Mouse (Mus musculus) monocyte, adult 59 days (primary cell): ENCODE results near the gene Ccl17. TPM values are rescaled to one million over a fixed set of nuclear protein-coding genes. Genes with fewer than 3 reads are reported as not detected.

Source experiments
- total RNA-seq, 2 experiments: library from RNA; stranded (reverse); gene quantifications; one replicate each; pipeline ENCODE4 v1.2.4; 2023

Ccl17 gene
- not detected for total RNA-seq

GRCm38 (mm10) chr8:94810153-94810552, at the start of gene Ccl17:
Gene Ccl17, plus strand, starts transcription at chr8:94810453.

GRCm38 (mm10) chr8:94771941-94772670, 38.1 kb upstream of the Ccl17 start, which contains the start of gene Cx3cl1:
Gene Cx3cl1, plus strand, starts transcription at chr8:94772009.

GRCm38 (mm10) chr8:94837662-94838574, 27.7 kb downstream of the Ccl17 start, which contains the start of the genes Coq9 and Ciapin1:
Gene Coq9, plus strand, starts transcription at chr8:94838321.
Gene Ciapin1, minus strand, starts transcription at chr8:94838358.

GRCm38 (mm10) chr8:94857346-94858173, 47.3 kb downstream of the Ccl17 start, which contains the start of gene Polr2c:
Gene Polr2c, plus strand, starts transcription at chr8:94857450.

Other genes with a start within 250 kb of the Ccl17 start
- 10 to 100 TPM; 30.3 to 31.4 TPM for gene Rspry1, start 208.5 kb upstream of the Ccl17 start, total RNA-seq
- 10 to 100 TPM; 33.9 to 34.5 TPM for gene Fam192a, start 208.5 kb upstream of the Ccl17 start, total RNA-seq
- gene Arl2bp, start 143.9 kb upstream of the Ccl17 start, total RNA-seq: 10 to 100 TPM; 36.9 to 39.2 TPM
- not detected for gene Pllp, start 114.2 kb upstream of the Ccl17 start, total RNA-seq
- gene Ccl22, start 64.9 kb upstream of the Ccl17 start, total RNA-seq: 1 to 10 TPM in 1 of 2 experiments, under 1 TPM in 1; 0.85 to 2.8 TPM
- gene Cx3cl1, start 38.4 kb upstream of the Ccl17 start, total RNA-seq: under 1 TPM; 0.18 to 0.24 TPM
- 10 to 100 TPM; 29.1 to 29.5 TPM for gene Coq9, start 27.9 kb downstream of the Ccl17 start, total RNA-seq
- gene Ciapin1, start 27.9 kb downstream of the Ccl17 start, total RNA-seq: 10 to 100 TPM; 27.6 to 37.1 TPM
- gene Polr2c, start 47.0 kb downstream of the Ccl17 start, total RNA-seq: 10 to 100 TPM; 38.4 to 48.2 TPM
- gene Dok4, start 65.9 kb downstream of the Ccl17 start, total RNA-seq: 1 to 10 TPM; 3.0 to 3.3 TPM
- gene Ccdc102a, start 107.6 kb downstream of the Ccl17 start, total RNA-seq: 10 to 100 TPM; 24.1 to 24.9 TPM
- 10 to 100 TPM; 65.2 to 67.1 TPM for gene Adgrg5, start 113.2 kb downstream of the Ccl17 start, total RNA-seq
- gene Adgrg1, start 164.3 kb downstream of the Ccl17 start, total RNA-seq: 1 to 10 TPM; 2.0 to 2.4 TPM
- under 1 TPM; 0.64 to 0.68 TPM for gene Adgrg3, start 207.2 kb downstream of the Ccl17 start, total RNA-seq
- not detected for gene Drc7, start 244.7 kb downstream of the Ccl17 start, total RNA-seq